Mouse (Mus musculus): ENCODE measurements around the gene Wdfy4.
A peak's percentile ranks its signal among the peaks of the same experiment; 100 is the strongest.

Gene Wdfy4

GRCm38 (mm10) chr14:32984176-32984738 is 201.1 kb downstream of the Wdfy4 start:
- no peak for DNase-seq (ENCODE audit: low spot score in 2 of 2)

GRCm38 (mm10) chr14:32970700-32971099 is 214.6 kb downstream of the Wdfy4 start:
- no peak for DNase-seq (ENCODE audit: low spot score in 2 of 2)

GRCm38 (mm10) chr14:32964742-32965141 is 220.6 kb downstream of the Wdfy4 start:
- DNase-seq (ENCODE audit: low spot score in 2 of 2): no peak

- peak; percentile 26 to 49 for DNase-seq (ENCODE audit: low spot score in 2 of 2)
Observed at GRCm38 (mm10) chr14:32960481-32960880, 224.8 kb downstream of the Wdfy4 start.

- no peak for DNase-seq (ENCODE audit: low spot score in 2 of 2)
Observed at GRCm38 (mm10) chr14:32958671-32959070, 226.6 kb downstream of the Wdfy4 start.

- no peak for DNase-seq (ENCODE audit: low spot score in 2 of 2)
Observed at GRCm38 (mm10) chr14:32956486-32956885, 228.8 kb downstream of the Wdfy4 start.

DNA sequence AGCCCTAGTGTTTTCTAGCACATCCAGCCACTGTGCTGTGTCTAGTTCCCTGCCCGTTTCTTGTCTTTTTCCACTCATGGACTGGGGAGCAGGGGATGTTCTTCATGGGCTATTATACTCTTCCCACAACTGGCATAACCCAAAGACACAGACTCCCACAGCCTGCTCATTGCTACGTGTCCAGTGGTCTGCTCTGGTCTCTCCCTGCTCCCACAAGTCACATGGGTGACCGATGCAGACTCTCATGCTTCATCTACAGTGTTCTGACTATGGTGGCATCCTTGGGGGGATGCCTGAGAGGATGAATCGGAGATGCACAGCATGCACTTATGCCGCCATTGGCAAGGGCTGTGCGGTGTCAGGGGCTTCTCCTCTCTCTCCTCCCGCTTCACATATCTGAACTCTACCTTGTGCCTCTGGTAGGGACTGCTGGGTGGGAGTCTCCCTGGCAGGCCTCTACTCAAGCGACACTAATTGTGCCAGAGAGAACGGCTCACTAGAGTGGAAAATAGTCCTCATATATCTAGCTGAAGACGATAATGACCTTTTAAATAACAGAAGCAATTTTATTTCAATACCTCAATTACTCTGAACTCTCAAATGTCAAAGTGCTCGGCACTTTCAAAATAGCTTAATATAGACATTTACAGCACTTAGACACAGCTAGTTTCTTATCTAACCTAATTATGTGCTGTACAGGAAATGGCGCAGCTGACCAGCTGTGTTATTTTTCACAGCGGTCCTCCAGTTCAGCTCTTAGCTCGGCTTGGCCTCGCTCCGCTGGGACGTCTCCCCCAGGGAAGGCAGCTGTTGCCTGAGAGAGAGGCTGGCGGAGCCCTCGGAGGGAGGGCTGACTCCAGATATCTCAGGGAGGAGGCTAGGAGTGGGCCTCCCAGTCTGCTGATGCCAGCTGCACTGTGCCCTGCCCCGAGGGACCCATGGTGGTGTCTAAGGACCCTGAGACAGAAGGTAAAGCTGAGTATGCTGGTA is 234.7 kb downstream of the Wdfy4 start:
- no peak for DNase-seq (ENCODE audit: low spot score in 2 of 2)

- peak; percentile 41 to 62 for DNase-seq (ENCODE audit: low spot score in 2 of 2)
Observed at GRCm38 (mm10) chr14:32947512-32947911, 237.8 kb downstream of the Wdfy4 start.

- DNase-seq (ENCODE audit: low spot score in 2 of 2): no peak
Observed at GRCm38 (mm10) chr14:32939217-32939616, 246.1 kb downstream of the Wdfy4 start.

DNA sequence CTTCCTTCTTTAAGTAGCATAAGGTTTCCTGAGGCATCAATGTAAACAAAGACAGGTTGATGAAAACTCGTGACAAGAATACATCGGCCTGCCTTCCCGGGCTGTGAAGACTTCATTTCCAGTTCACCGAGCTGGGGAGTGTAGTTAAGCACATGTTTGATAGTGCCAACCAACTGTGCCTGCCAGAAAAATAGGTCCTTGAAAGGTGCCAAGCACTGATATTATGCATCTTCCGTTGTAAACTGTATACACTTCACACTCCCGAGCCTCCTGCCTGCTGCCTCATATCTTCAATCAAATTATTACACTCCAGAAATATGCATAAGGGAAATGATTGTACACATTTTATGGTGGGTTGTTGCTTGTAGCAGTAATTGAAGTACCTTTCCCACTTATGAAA is 251.2 kb downstream of the Wdfy4 start:
- no peak for DNase-seq (ENCODE audit: low spot score in 2 of 2)

DNA sequence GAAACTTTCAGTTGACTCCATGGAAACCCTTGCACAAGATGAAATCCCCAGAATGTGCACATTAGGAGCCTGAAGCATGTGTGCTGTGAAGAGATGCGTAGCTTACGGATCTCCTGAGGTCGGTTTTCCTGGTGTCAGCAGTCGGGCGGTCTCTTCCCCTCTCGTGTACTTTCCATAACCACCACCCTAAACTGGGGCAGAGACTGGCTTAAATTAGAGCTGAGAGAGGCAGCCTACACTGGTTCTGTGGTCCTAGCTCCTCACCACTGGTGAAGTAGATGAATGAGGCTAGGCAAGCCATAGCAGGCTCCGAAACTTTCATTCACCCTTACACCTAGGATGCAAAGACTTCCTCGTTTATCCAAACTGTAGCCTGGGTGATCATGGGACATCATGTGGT is 253.1 kb downstream of the Wdfy4 start:
- no peak for DNase-seq (ENCODE audit: low spot score in 2 of 2)

- no peak for DNase-seq (ENCODE audit: low spot score in 2 of 2)
Observed at GRCm38 (mm10) chr14:32931709-32932108, 253.6 kb downstream of the Wdfy4 start.

GRCm38 (mm10) chr14:32923871-32924270 is 261.4 kb downstream of the Wdfy4 start:
- peak; percentile 24 to 56 for DNase-seq (ENCODE audit: low spot score in 2 of 2)

- no peak for DNase-seq (ENCODE audit: low spot score in 2 of 2)
Observed at GRCm38 (mm10) chr14:32917919-32918318, 267.4 kb downstream of the Wdfy4 start.

GRCm38 (mm10) chr14:32915360-32915759 is 269.9 kb downstream of the Wdfy4 start:
- DNase-seq (ENCODE audit: low spot score in 2 of 2): no peak

DNA sequence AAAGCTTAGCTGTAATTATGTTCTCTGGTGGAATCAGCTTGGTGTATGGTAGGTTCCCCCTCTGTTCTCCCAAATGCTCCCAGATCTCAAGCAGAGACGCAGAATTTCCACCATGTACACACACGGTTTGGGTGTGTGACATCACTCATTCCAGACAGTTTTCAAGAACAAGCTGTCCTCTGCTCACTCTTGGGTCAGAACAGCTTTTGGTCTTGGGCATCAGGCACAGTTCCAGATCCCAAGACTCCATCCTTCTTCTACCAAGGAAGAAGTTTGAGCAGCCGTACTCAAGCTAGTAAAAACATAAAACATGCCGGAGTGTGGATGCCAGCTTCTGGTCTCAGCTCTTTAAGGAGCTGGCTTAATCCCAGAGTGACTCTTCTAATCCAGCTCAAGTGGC is 274.1 kb downstream of the Wdfy4 start:
- DNase-seq (ENCODE audit: low spot score in 2 of 2): no peak
